Mouse (Mus musculus) hindlimb bud, embryonic 11.5 days (tissue): Measurements from ENCODE around the gene Lmf2.

Experiments
- DNase-seq: peaks from one replicate; pipeline ENCODE4 v3.0.0-alpha.2; 2012; ENCODE audit warnings: low read depth, low spot score; ENCODE audit errors: extremely low spot score

Gene Lmf2

GRCm38 (mm10) chr15:89322670-89323522 lies 32.6 kb downstream of the Lmf2 start, which contains the start of gene Adm2:
Adm2 (plus strand) TSS chr15:89322720.
- DNase-seq = no peak

GRCm38 (mm10) chr15:89321264-89321663 lies 34.2 kb downstream of the Lmf2 start:
- DNase-seq = no peak

- DNase-seq = no peak
Measured at GRCm38 (mm10) chr15:89316146-89316545, 39.3 kb downstream of the Lmf2 start.

- peak; percentile 72 for DNase-seq
Measured at GRCm38 (mm10) chr15:89315190-89315731, 40.2 kb downstream of the Lmf2 start, which contains the start of gene Sbf1. Sbf1 (minus strand) TSS chr15:89315311.

GRCm38 (mm10) chr15:89314511-89315189 lies 40.8 kb downstream of the Lmf2 start:
- no peak for DNase-seq

GRCm38 (mm10) chr15:89314107-89314506 lies 41.4 kb downstream of the Lmf2 start:
- no peak for DNase-seq

- DNase-seq = no peak
Measured at GRCm38 (mm10) chr15:89313359-89313758, 42.1 kb downstream of the Lmf2 start.

- no peak for DNase-seq
Measured at GRCm38 (mm10) chr15:89309962-89310498, 45.4 kb downstream of the Lmf2 start.

- no peak for DNase-seq
Measured at GRCm38 (mm10) chr15:89308406-89309139, 46.9 kb downstream of the Lmf2 start.

- DNase-seq = no peak
Measured at GRCm38 (mm10) chr15:89307461-89307860, 48.0 kb downstream of the Lmf2 start.

GRCm38 (mm10) chr15:89305966-89306365 lies 49.5 kb downstream of the Lmf2 start:
- no peak for DNase-seq
